Mouse (Mus musculus): ENCODE data around the gene Rps18. TPM values are rescaled to one million over a fixed set of nuclear protein-coding genes. Genes with fewer than 3 reads are reported as not detected.

Gene Rps18
- total and polyA plus RNA-seq, 3 experiments: 286 to 1,183 TPM; not detected in 1

DNA sequence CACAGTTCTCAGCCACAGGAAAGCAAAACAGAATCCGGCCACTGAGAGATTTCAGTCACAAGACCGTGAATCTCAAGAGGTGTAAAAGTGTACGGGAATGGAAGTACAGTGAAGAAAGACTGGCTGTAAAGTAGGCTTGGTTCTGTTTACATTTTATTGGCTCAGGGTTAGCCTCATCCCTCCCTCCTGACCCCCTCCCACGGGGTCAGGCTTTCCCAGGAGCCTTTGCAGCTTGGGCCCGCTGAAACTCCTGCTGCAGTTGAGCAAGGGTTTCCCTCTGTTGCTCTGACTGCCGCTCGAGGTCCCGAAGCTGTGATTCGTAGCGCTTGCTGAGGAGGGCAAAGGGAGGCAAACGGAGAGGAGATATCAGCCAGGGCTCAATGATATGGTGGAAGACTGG is 17.0 kb downstream of the Rps18 start:
- Histone ChIP-seq H3K79me2 (ENCODE audit: control insufficient read depth, insufficient read depth, low read length, poor library complexity) (peaks cover 27% of the 10 kb centered on the region), H3K4me3 (ENCODE audit: control insufficient read depth in 1 of 2, insufficient read depth in 1 of 2, low read depth in 2 of 2, low read length in 2 of 2) (no peak overlapping the region), H3K9ac (ENCODE audit: control insufficient read depth, low read depth, low read length, poor library complexity, severe bottlenecking) (no peak overlapping the region), H3K27ac (ENCODE audit: control insufficient read depth, low read depth, low read length) (no peak overlapping the region), H3K9me3 (replicated peaks; ENCODE audit: insufficient read depth, low read length) (no peaks in the 10 kb centered on the region), H3K4me1 (ENCODE audit: control insufficient read depth in 1 of 2, insufficient read depth in 2 of 2, low read length in 2 of 2) (peaks cover 0 to 3% of the 10 kb centered on the region in 2 experiments; a peak in 2 of 4 replicates), H3K36me3 (ENCODE audit: control insufficient read depth in 1 of 2, insufficient read depth in 2 of 2, low read length in 2 of 2) (no peaks in the 10 kb centered on the region; a peak in 1 of 4 replicates), H3K27me3 (ENCODE audit: control insufficient read depth in 1 of 2, insufficient read depth in 2 of 2, low read length in 2 of 2) (no peaks in the 10 kb centered on the region)
- no peak for DNase-seq (ENCODE audit: low read depth, low spot score)
- TF ChIP-seq EP300 (IDR thresholded peaks at IDR 0.05; ENCODE audit: low read depth in 1 of 2, low read length in 2 of 2) (no peak), USF1 (IDR thresholded peaks at IDR 0.05; ENCODE audit: low read depth, low read length) (no peak), CTCF (IDR thresholded peaks at IDR 0.05 in 2 of 3, conservative IDR thresholded peaks at IDR 0.05 in 1 of 3; ENCODE audit: control insufficient read depth in 1 of 3, insufficient read depth in 1 of 3, low read depth in 2 of 3, low read length in 3 of 3, poor library complexity in 1 of 3, severe bottlenecking in 1 of 3) (no peak), POLR2A (IDR thresholded peaks at IDR 0.05; ENCODE audit: control insufficient read depth in 1 of 2, insufficient read depth in 1 of 2, low read depth in 1 of 2, low read length in 2 of 2, poor library complexity in 1 of 2) (peak in 1 of 2 experiments; percentile 35; a peak in 1 of 4 replicates), CHD2 (IDR thresholded peaks at IDR 0.05; ENCODE audit: low read length) (no peak)

- no peaks in the 10 kb centered on the region for H3K36me3 ChIP-seq (ENCODE audit: control insufficient read depth in 1 of 2, insufficient read depth in 2 of 2, low read length in 2 of 2)
Measured at GRCm38 (mm10) chr17:33936993-33937392, 18.8 kb downstream of the Rps18 start.

GRCm38 (mm10) chr17:33935422-33936055 is 20.3 kb downstream of the Rps18 start:
- Histone ChIP-seq H3K36me3 (ENCODE audit: control insufficient read depth in 1 of 2, insufficient read depth in 2 of 2, low read length in 2 of 2) (peaks cover 0 to 3% of the 10 kb centered on the region in 2 experiments; a peak in 2 of 4 replicates), H3K27me3 (ENCODE audit: control insufficient read depth in 1 of 2, insufficient read depth in 2 of 2, low read length in 2 of 2) (no peaks in the 10 kb centered on the region), H3K27ac (ENCODE audit: control insufficient read depth, low read depth, low read length) (no peak overlapping the region), H3K9me3 (replicated peaks; ENCODE audit: insufficient read depth, low read length) (no peaks in the 10 kb centered on the region), H3K79me2 (ENCODE audit: control insufficient read depth, insufficient read depth, low read length, poor library complexity) (peaks cover 13% of the 10 kb centered on the region), H3K4me1 (ENCODE audit: control insufficient read depth in 1 of 2, insufficient read depth in 2 of 2, low read length in 2 of 2) (peaks cover 0 to 7% of the 10 kb centered on the region in 2 experiments; a peak in 3 of 4 replicates), H3K9ac (ENCODE audit: control insufficient read depth, low read depth, low read length, poor library complexity, severe bottlenecking) (no peak overlapping the region), H3K4me3 (ENCODE audit: control insufficient read depth in 1 of 2, insufficient read depth in 1 of 2, low read depth in 2 of 2, low read length in 2 of 2) (no peak overlapping the region)
- DNase-seq (ENCODE audit: low read depth, low spot score): no peak
- TF ChIP-seq CHD2 (IDR thresholded peaks at IDR 0.05; ENCODE audit: low read length): no peak
- no peak for TF ChIP-seq ZMIZ1 (IDR thresholded peaks at IDR 0.05; ENCODE audit: low read depth, low read length)
- TF ChIP-seq MAZ (IDR thresholded peaks at IDR 0.05; ENCODE audit: low read depth, low read length): no peak
- no peak for TF ChIP-seq CHD1 (IDR thresholded peaks at IDR 0.05; ENCODE audit: low read depth, low read length)
- no peak for TF ChIP-seq JUND (IDR thresholded peaks at IDR 0.05; ENCODE audit: low read depth, low read length)
- TF ChIP-seq ZC3H11A (IDR thresholded peaks at IDR 0.05; ENCODE audit: low read depth, low read length): no peak
- no peak for TF ChIP-seq MAFK (IDR thresholded peaks at IDR 0.05; ENCODE audit: borderline replicate concordance, low read depth, low read length)
- no peak for TF ChIP-seq NELFE (IDR thresholded peaks at IDR 0.05; ENCODE audit: low read depth, low read length)
- TF ChIP-seq POLR2AphosphoS5 (IDR thresholded peaks at IDR 0.05; ENCODE audit: borderline replicate concordance, low read depth, low read length): no peak
- no peak for TF ChIP-seq BHLHE40 (IDR thresholded peaks at IDR 0.05; ENCODE audit: borderline replicate concordance, low read depth, low read length)
- no peak for TF ChIP-seq GATA1 (IDR thresholded peaks at IDR 0.05; ENCODE audit: low read depth, low read length)
- TF ChIP-seq RCOR1 (IDR thresholded peaks at IDR 0.05; ENCODE audit: low read depth, low read length): no peak

More at GRCm38 (mm10) chr17:33936993-33937392, 18.8 kb downstream of the Rps18 start:
- Histone ChIP-seq H3K9me3 (replicated peaks; ENCODE audit: insufficient read depth, low read length) (no peaks in the 10 kb centered on the region), H3K4me3 (ENCODE audit: control insufficient read depth in 1 of 2, insufficient read depth in 1 of 2, low read depth in 2 of 2, low read length in 2 of 2) (no peak overlapping the region), H3K4me1 (ENCODE audit: control insufficient read depth in 1 of 2, insufficient read depth in 2 of 2, low read length in 2 of 2) (peaks cover 0 to 2% of the 10 kb centered on the region in 2 experiments; a peak in 2 of 4 replicates), H3K27ac (ENCODE audit: control insufficient read depth, low read depth, low read length) (no peak overlapping the region), H3K79me2 (ENCODE audit: control insufficient read depth, insufficient read depth, low read length, poor library complexity) (peaks cover 24% of the 10 kb centered on the region), H3K27me3 (ENCODE audit: control insufficient read depth in 1 of 2, insufficient read depth in 2 of 2, low read length in 2 of 2) (no peaks in the 10 kb centered on the region), H3K9ac (ENCODE audit: control insufficient read depth, low read depth, low read length, poor library complexity, severe bottlenecking) (no peak overlapping the region)
- TF ChIP-seq POLR2AphosphoS5 (IDR thresholded peaks at IDR 0.05; ENCODE audit: borderline replicate concordance, low read depth, low read length): no peak
- no peak for TF ChIP-seq TCF12 (IDR thresholded peaks at IDR 0.05; ENCODE audit: low read depth, low read length)
- no peak for TF ChIP-seq E2F4 (IDR thresholded peaks at IDR 0.05; ENCODE audit: borderline replicate concordance, low read depth, low read length)
- TF ChIP-seq HCFC1 (IDR thresholded peaks at IDR 0.05; ENCODE audit: low read depth, low read length): no peak
- TF ChIP-seq ZKSCAN1 (IDR thresholded peaks at IDR 0.05; ENCODE audit: low read depth, low read length): no peak
- TF ChIP-seq SIN3A (IDR thresholded peaks at IDR 0.05; ENCODE audit: low read length): no peak
- DNase-seq (ENCODE audit: low read depth, low spot score): no peak

All from MEL (cell line).